Mouse (Mus musculus) bone marrow, adult 2 months (tissue): ENCODE measurements around the gene Fli1. TPM values are rescaled to one million over a fixed set of nuclear protein-coding genes. Genes with fewer than 3 reads are reported as not detected.
A peak's percentile ranks its signal among the peaks of the same experiment; 100 is the strongest.

Source experiments
- H3K27ac ChIP-seq: fragments of 200-500 bp; 2 replicates; pipeline ENCODE4 v1.5.1; 2012; ENCODE audit warnings: low read depth, mild to moderate bottlenecking, control low read depth, inconsistent platforms, low read length; ENCODE audit not compliant: control insufficient read depth, poor library complexity, insufficient read depth
- H3K4me1 ChIP-seq: fragments of 200-500 bp; 2 replicates; pipeline ENCODE4 v1.6.1; 2011; ENCODE audit warnings: low read length; ENCODE audit not compliant: control insufficient read depth, insufficient read depth
- H3K4me3 ChIP-seq: fragments of 200-500 bp; replicated peaks from 2 replicates; pipeline ENCODE3; 2011; ENCODE audit warnings: mild to moderate bottlenecking, low read depth, low read length, control low read depth; ENCODE audit not compliant: control insufficient read depth
- CTCF ChIP-seq: fragments of 200-500 bp; IDR thresholded peaks from 2 replicates; pipeline ENCODE4 v1.5.1; 2011; ENCODE audit warnings: low read length, control low read depth; ENCODE audit not compliant: control insufficient read depth, insufficient read depth
- POLR2A ChIP-seq: fragments of 200-500 bp; IDR thresholded peaks from 2 replicates; pipeline ENCODE4 v1.6.1; 2011; ENCODE audit warnings: low read depth, mild to moderate bottlenecking, control low read depth, low read length, borderline replicate concordance; ENCODE audit not compliant: control insufficient read depth
- WGBS: fragments of 180-500 bp; shearing (Covaris S2); methylation state at CpG from one replicate; pipeline ENCODE4 v1.1.7; 2018; 5-methylcytosine and 5-hydroxymethylcytosine counted together
- polyA plus RNA-seq: library from polyadenylated mRNA; stranded (reverse); fragments of >200 nt; gene quantifications from 2 replicates; pipeline ENCODE4 v1.2.4, GENCODE M21; 2011; ENCODE audit warnings: low replicate concordance; ENCODE audit not compliant: missing spikeins, insufficient read depth, insufficient read length

The Fli1 gene
- polyA plus RNA-seq, 1 experiment, result 33.9 TPM

- Histone ChIP-seq H3K4me3 (no peak overlapping the region), H3K4me1 (no peaks in the 10 kb centered on the region), H3K27ac (no peak overlapping the region)
- TF ChIP-seq POLR2A (no peak), CTCF (no peak)
- 65% methylated on average over 8 of the region's 8 CpGs for WGBS
Observed at GRCm38 (mm10) chr9:32417466-32418116, 125.1 kb downstream of the Fli1 start.

- Histone ChIP-seq H3K4me1 (no peaks in the 10 kb centered on the region), H3K4me3 (no peak overlapping the region), H3K27ac (no peak overlapping the region)
- TF ChIP-seq POLR2A, result no peak
- no peak for TF ChIP-seq CTCF
- WGBS, result 72% methylated on average over 3 of the region's 3 CpGs
Observed at GRCm38 (mm10) chr9:32415952-32416351, 126.7 kb downstream of the Fli1 start.

GRCm38 (mm10) chr9:32414956-32415355 is 127.7 kb downstream of the Fli1 start:
- TF ChIP-seq CTCF (no peak), POLR2A (no peak)
- Histone ChIP-seq H3K4me1 (no peaks in the 10 kb centered on the region), H3K27ac (no peak overlapping the region), H3K4me3 (no peak overlapping the region)
- WGBS, result 67% methylated on average over 1 of the region's 1 CpGs

- Histone ChIP-seq H3K4me3 (no peak overlapping the region), H3K27ac (no peak overlapping the region), H3K4me1 (no peaks in the 10 kb centered on the region)
- no peak for TF ChIP-seq CTCF
- no peak for TF ChIP-seq POLR2A
- 79% methylated on average over 10 of the region's 10 CpGs for WGBS
Observed at GRCm38 (mm10) chr9:32412836-32413580, 129.7 kb downstream of the Fli1 start.

- Histone ChIP-seq H3K27ac (no peak overlapping the region), H3K4me3 (no peak overlapping the region), H3K4me1 (no peaks in the 10 kb centered on the region)
- TF ChIP-seq CTCF (no peak), POLR2A (no peak)
- 80% methylated on average over 5 of the region's 5 CpGs for WGBS
Observed at GRCm38 (mm10) chr9:32411507-32411906, 131.2 kb downstream of the Fli1 start.

- TF ChIP-seq POLR2A (no peak), CTCF (no peak)
- H3K4me1 ChIP-seq, result no peaks in the 10 kb centered on the region
- H3K4me3 ChIP-seq, result no peak overlapping the region
- no peak overlapping the region for H3K27ac ChIP-seq
- WGBS, result 90% methylated on average over 5 of the region's 5 CpGs
Observed at GRCm38 (mm10) chr9:32410671-32411070, 132.0 kb downstream of the Fli1 start.

- no peak for TF ChIP-seq CTCF
- no peak for TF ChIP-seq POLR2A
- Histone ChIP-seq H3K4me3 (no peak overlapping the region), H3K27ac (no peak overlapping the region), H3K4me1 (no peaks in the 10 kb centered on the region)
- WGBS, result 6% methylated on average over 47 of the region's 47 CpGs
Observed at GRCm38 (mm10) chr9:32409060-32409961, 133.3 kb downstream of the Fli1 start.

GRCm38 (mm10) chr9:32408730-32409059 is 134.0 kb downstream of the Fli1 start:
- TF ChIP-seq CTCF (no peak), POLR2A (no peak)
- H3K4me3 ChIP-seq, result no peak overlapping the region
- H3K27ac ChIP-seq, result no peak overlapping the region
- 50% methylated on average over 8 of the region's 8 CpGs for WGBS
- H3K4me1 ChIP-seq, result no peaks in the 10 kb centered on the region

- no peaks in the 10 kb centered on the region; the same call in 1 of the 2 replicates for H3K4me1 ChIP-seq
- TF ChIP-seq POLR2A, result no peak
- TF ChIP-seq CTCF, result peak; percentile 57
- H3K27ac ChIP-seq, result no peak overlapping the region
- no peak overlapping the region for H3K4me3 ChIP-seq
- 41% methylated on average over 11 of the region's 11 CpGs for WGBS
Observed at GRCm38 (mm10) chr9:32405191-32405925, 137.3 kb downstream of the Fli1 start.
